Mouse (Mus musculus) stomach, embryonic 14.5 days (tissue): Measurements from ENCODE around the gene Ccdc9b. TPM values are rescaled to one million over a fixed set of nuclear protein-coding genes. Genes with fewer than 3 reads are reported as not detected.
A peak's percentile ranks its signal among the peaks of the same experiment; 100 is the strongest.

Experiments used
- ATAC-seq: fragments of 200-750 bp; cut with Nextera tagmentation; 2 replicates; pipeline ENCODE4 v1.8.0; 2017; ENCODE audit warnings: low read depth, moderate TSS enrichment; ENCODE audit not compliant: insufficient number of reproducible peaks, insufficient read depth, low FRiP score
- H3K27ac ChIP-seq: fragments of 300-500 bp; sonication (generic); 2 replicates; pipeline ENCODE4 v1.5.1; 2014; ENCODE audit warnings: mild to moderate bottlenecking, low read length, moderate library complexity, mixed read lengths
- H3K27me3 ChIP-seq: fragments of 300-500 bp; sonication (generic); 2 replicates; pipeline ENCODE4 v1.6.1; 2014; ENCODE audit warnings: low read length, control low read depth, mixed read lengths; ENCODE audit not compliant: control insufficient read depth, insufficient read depth
- H3K36me3 ChIP-seq: fragments of 300-500 bp; sonication (generic); 2 replicates; pipeline ENCODE4 v1.6.1; 2014; ENCODE audit warnings: mild to moderate bottlenecking, control low read depth, low read length, moderate library complexity, mixed read lengths; ENCODE audit not compliant: control insufficient read depth, insufficient read depth
- H3K4me1 ChIP-seq: fragments of 300-500 bp; sonication (generic); 2 replicates; pipeline ENCODE4 v1.6.1; 2014; ENCODE audit warnings: low read length, control low read depth, mixed read lengths; ENCODE audit not compliant: control insufficient read depth, insufficient read depth
- H3K4me2 ChIP-seq: fragments of 300-500 bp; sonication (generic); replicated peaks from 2 replicates; pipeline ENCODE4 v1.6.1; 2014; ENCODE audit warnings: low read depth, low read length, control low read depth
- H3K4me3 ChIP-seq: fragments of 300-500 bp; sonication (generic); 2 replicates; pipeline ENCODE4 v1.5.1; 2014; ENCODE audit warnings: low read depth, low read length, control low read depth
- H3K9ac ChIP-seq: fragments of 300-500 bp; sonication (generic); replicated peaks from 2 replicates; pipeline ENCODE4 v1.6.1; 2014; ENCODE audit warnings: low read depth, mild to moderate bottlenecking, control low read depth, low read length, moderate library complexity, mixed read lengths
- H3K9me3 ChIP-seq: fragments of 300-500 bp; sonication (generic); 2 replicates; pipeline ENCODE4 v1.6.1; 2016; ENCODE audit warnings: low read depth, low read length, control low read depth; ENCODE audit not compliant: control insufficient read depth
- WGBS: fragments of 180-500 bp; shearing (Covaris S2); extraction: QIAGEN DNeasy Blood & Tissue Kit; methylation state at CpG from one replicate; pipeline ENCODE4 v1.1.7; 2014; 5-methylcytosine and 5-hydroxymethylcytosine counted together
- polyA plus RNA-seq: library from polyadenylated mRNA; unstranded; fragments of >200 nt; fragmentation: Nextera tagmentation; extraction: Ambion mirVana; gene quantifications from 2 replicates; pipeline ENCODE4 v1.2.1, GENCODE M21; 2014

Gene Ccdc9b
- 0.75 and 1.4 TPM in 2 replicates for polyA plus RNA-seq

- H3K9ac ChIP-seq: peak within 1 kb of the TSS; percentile 15; the same call in 1 of the 2 replicates
- no peaks in the 10 kb centered on the region for H3K27me3 ChIP-seq
- peak within 1 kb of the TSS; percentile 2; the same call in 1 of the 2 replicates for H3K4me3 ChIP-seq
- no peaks in the 10 kb centered on the region for H3K9me3 ChIP-seq
- H3K36me3 ChIP-seq: no peaks in the 10 kb centered on the region
- peak within 1 kb of the TSS; percentile 91 for H3K27ac ChIP-seq
- 5% methylated on average over 29 of the region's 29 CpGs for WGBS
- peaks cover 31% of the 10 kb centered on the region for H3K4me1 ChIP-seq
- peak; percentile 83 for ATAC-seq
- peak within 1 kb of the TSS; percentile 39 for H3K4me2 ChIP-seq
These were observed at the start of gene Ccdc9b for GRCm38 (mm10) chr2:118761906-118762783. Gene Ccdc9b (minus strand): TSS chr2:118762661.

- Histone ChIP-seq H3K4me1 (peaks cover 12% of the 10 kb centered on the region), H3K4me2 (no peak overlapping the region), H3K27ac (no peak overlapping the region), H3K27me3 (no peaks in the 10 kb centered on the region), H3K9me3 (no peaks in the 10 kb centered on the region), H3K36me3 (no peaks in the 10 kb centered on the region), H3K4me3 (no peak overlapping the region), H3K9ac (no peak overlapping the region)
- no peak for ATAC-seq
- WGBS: 44% methylated on average over 2 of the region's 2 CpGs
These were observed 48.4 kb upstream of the Ccdc9b start for GRCm38 (mm10) chr2:118810861-118811260.

- H3K4me2 ChIP-seq: no peak overlapping the region
- 61% methylated on average over 4 of the region's 4 CpGs for WGBS
- no peak for ATAC-seq
- no peaks in the 10 kb centered on the region for H3K36me3 ChIP-seq
- H3K9ac ChIP-seq: no peak overlapping the region
- H3K27ac ChIP-seq: no peak overlapping the region
- no peaks in the 10 kb centered on the region for H3K4me1 ChIP-seq
- H3K27me3 ChIP-seq: no peaks in the 10 kb centered on the region
- H3K9me3 ChIP-seq: no peaks in the 10 kb centered on the region
- no peak overlapping the region for H3K4me3 ChIP-seq
These were observed 44.4 kb upstream of the Ccdc9b start for GRCm38 (mm10) chr2:118806860-118807259.

GRCm38 (mm10) chr2:118805756-118806155, 43.3 kb upstream of the Ccdc9b start:
- Histone ChIP-seq H3K9me3 (no peaks in the 10 kb centered on the region), H3K9ac (no peak overlapping the region), H3K27me3 (no peaks in the 10 kb centered on the region), H3K4me3 (no peak overlapping the region), H3K27ac (no peak overlapping the region), H3K4me2 (no peak overlapping the region), H3K4me1 (no peaks in the 10 kb centered on the region), H3K36me3 (no peaks in the 10 kb centered on the region)
- WGBS: 17% methylated on average over 3 of the region's 3 CpGs
- no peak for ATAC-seq

DNA sequence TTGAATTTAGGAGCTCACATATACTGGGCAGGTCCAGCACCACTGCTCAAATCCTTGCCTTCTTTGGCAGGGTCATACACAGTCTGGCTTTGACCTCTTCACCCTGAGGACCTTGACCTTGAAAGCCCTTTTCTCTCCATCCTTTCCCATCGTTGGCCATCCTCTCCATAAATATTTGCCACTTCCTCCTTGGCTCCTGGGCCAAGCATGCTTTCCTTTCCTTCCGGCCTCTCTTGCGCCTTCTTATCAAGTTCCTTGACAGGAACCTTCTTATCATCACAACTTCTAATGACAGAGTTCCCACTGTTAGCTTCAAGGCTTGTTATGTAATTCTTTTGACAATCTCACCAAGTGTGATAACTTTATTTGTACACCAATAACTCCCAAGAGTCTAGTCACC, 42.7 kb upstream of the Ccdc9b start:
- no peak overlapping the region for H3K27ac ChIP-seq
- H3K9ac ChIP-seq: no peak overlapping the region
- no peaks in the 10 kb centered on the region for H3K27me3 ChIP-seq
- H3K36me3 ChIP-seq: no peaks in the 10 kb centered on the region
- H3K4me3 ChIP-seq: no peak overlapping the region
- H3K4me2 ChIP-seq: no peak overlapping the region
- H3K4me1 ChIP-seq: no peaks in the 10 kb centered on the region
- no peak for ATAC-seq
- no peaks in the 10 kb centered on the region for H3K9me3 ChIP-seq
- 34% methylated on average over 3 of the region's 3 CpGs for WGBS

DNA sequence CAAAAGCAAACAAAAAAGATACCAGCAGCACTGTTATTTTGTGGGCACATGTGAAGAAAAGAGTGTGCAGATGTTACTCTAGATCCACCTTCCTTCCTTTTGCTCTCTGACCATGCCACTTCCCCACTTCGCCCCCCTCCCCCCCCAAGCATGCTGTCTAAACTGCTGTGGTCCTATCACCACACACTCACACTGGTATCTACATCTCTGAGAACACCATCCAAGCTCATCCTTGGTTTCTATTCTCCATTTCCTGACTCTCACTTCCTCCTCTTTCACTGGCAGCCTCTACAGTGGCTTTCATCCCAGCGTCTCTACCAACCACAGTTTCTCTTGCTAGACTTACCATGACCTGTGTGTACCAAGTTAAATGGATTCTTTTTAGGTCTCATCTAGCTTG, 42.0 kb upstream of the Ccdc9b start:
- 79% methylated on average over 2 of the region's 2 CpGs for WGBS
- no peak for ATAC-seq

DNA sequence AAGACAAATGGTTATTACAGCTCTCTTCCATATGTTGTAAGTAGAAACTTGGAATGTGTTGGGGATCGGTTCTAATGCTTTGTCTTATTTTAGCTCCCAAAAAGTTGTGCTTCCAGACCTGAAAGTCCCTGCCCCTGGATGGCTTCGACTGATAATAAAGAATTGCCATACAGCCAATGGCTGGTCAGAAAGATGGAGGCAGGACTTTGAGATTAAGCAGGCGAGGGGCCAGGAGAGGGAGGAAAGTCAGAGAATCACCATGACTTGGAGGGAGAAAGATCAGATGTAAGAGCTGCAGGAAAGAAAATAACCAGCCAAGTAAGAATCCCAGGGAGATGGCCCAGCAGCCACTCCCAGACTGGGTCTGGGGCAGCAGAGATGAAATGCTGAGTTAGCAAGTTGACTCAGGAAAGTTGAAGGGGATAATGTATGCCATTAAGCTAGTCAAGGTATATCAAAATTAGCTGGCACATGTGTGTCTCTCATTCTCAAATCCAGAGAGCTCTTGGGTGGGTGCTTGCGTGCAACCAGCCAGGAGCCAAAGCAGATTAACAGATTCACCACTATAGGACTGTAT, 40.2 kb upstream of the Ccdc9b start:
- H3K36me3 ChIP-seq: no peaks in the 10 kb centered on the region
- H3K27me3 ChIP-seq: no peaks in the 10 kb centered on the region
- no peak overlapping the region for H3K9ac ChIP-seq
- ATAC-seq: no peak
- H3K9me3 ChIP-seq: no peaks in the 10 kb centered on the region
- no peak overlapping the region for H3K27ac ChIP-seq
- H3K4me3 ChIP-seq: no peak overlapping the region
- no peaks in the 10 kb centered on the region for H3K4me1 ChIP-seq
- H3K4me2 ChIP-seq: no peak overlapping the region
- 63% methylated on average over 4 of the region's 4 CpGs for WGBS

More for the DNA sequence above, 42.0 kb upstream of the Ccdc9b start:
- Histone ChIP-seq H3K27me3 (no peaks in the 10 kb centered on the region), H3K27ac (no peak overlapping the region), H3K9ac (no peak overlapping the region), H3K4me1 (no peaks in the 10 kb centered on the region), H3K9me3 (no peaks in the 10 kb centered on the region), H3K4me2 (no peak overlapping the region), H3K4me3 (no peak overlapping the region), H3K36me3 (no peaks in the 10 kb centered on the region)

GRCm38 (mm10) chr2:118793636-118794035, 31.2 kb upstream of the Ccdc9b start:
- no peaks in the 10 kb centered on the region for H3K9me3 ChIP-seq
- no peak overlapping the region for H3K4me3 ChIP-seq
- WGBS: 81% methylated on average over 4 of the region's 4 CpGs
- ATAC-seq: no peak
- H3K36me3 ChIP-seq: no peaks in the 10 kb centered on the region
- no peak overlapping the region for H3K27ac ChIP-seq
- H3K27me3 ChIP-seq: no peaks in the 10 kb centered on the region
- no peak overlapping the region for H3K4me2 ChIP-seq
- no peaks in the 10 kb centered on the region; the same call in 1 of the 2 replicates for H3K4me1 ChIP-seq
- H3K9ac ChIP-seq: no peak overlapping the region
